Mouse (Mus musculus): ENCODE data around the gene Rai14. TPM values are rescaled to one million over a fixed set of nuclear protein-coding genes. Genes with fewer than 3 reads are reported as not detected.

Rai14 gene
- 1 to 10 TPM; 4.8 to 5.6 TPM for total RNA-seq (2021)

DNA sequence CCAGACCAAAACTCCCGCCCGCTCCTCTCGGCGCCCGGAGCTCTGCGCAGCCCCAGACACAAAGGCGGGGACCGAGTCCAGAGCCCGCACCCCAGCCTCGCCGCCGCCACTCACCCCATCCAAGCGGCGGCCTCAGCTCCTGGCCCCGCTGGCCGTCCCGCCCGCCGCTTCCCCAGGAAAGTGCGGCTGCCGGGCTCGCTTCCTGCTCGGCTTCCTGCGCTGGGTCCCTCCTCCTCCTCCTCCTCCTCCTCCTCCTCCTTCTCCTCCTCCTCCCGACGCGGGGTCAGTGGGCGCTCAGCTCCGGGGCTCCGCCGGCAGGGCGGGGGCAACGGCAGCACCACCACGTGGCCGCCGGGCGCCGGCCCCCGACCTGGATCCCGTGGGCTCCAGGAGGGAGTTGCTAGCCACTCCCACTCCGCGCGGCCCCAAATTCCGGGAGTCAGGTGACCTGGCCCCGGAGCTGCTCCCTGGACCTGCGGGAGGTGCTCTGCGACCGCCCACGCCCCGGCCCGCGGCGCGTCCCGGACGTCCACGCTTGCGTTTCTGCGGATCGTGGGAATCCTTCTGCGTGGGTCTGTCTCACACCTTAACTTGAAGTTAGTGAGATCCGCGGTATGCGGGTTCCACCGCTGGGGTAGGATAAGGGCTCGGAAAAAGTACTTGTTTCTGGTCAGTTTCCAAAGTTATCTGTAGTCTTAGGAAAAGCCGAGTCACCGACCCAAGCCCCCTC lies at the start of gene Rai14:
Rai14 (minus strand) TSS at position 216 of the 730 bp plus-strand sequence.
- peak; percentile 12 to 20 for DNase-seq

DNA sequence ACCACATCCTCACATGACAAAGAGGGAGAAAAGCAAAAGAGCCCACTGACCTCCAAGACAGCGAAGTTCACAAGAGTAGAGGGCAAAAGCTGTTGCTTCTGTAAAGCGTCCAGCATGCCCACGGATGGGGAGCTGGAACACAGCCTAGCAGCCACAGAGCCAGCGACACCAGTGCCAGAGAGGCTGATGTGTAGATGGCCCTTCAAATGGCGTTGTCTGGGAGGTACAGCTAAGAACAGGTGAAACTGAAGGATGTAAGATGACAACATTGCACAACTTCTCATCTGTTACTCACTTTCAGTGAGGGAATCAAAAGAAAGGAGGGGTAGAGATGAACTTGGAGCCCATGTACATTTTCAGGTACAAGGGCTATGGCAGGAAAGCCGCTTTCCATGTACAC lies 47.0 kb upstream of the Rai14 start:
- no peak for DNase-seq

DNA sequence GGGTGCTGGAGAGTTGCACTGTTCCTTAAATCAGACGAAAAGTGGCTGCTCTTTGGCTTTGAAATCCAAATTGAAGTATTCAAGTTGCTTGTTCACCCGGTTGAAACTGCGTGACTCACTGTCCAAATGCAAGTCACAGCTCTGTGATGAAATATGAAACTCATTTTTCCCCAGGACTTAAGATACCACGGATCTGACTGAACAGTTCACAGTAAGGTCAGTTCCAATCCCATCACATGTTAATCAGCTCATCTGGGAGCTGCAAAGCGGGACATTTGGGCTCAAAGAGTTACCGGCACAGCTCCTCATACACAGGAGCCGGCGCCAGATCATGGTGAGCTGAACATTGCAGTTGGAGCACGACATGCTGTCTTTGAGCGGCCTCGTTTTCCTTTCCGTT lies 45.6 kb upstream of the Rai14 start:
- DNase-seq: no peak

DNA sequence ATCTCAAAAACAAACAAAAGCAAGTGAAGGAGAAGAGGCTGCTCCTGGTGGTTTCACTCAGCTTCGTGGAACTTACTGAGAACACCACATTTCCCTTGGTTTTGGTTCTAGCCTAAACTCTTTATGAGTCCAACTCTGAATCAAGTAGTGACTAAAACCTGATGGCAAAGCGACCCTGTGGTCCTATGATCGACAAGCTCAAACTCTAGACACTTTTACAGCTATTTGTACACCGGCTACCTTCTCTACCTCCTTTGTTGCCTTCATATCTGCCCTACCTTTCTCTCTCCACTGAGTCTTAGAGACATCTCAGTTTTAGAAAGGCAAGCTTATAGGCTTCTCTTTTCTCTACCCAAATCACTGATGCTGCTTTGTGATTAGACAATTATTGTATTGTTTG lies 45.0 kb upstream of the Rai14 start:
- no peak for DNase-seq

DNA sequence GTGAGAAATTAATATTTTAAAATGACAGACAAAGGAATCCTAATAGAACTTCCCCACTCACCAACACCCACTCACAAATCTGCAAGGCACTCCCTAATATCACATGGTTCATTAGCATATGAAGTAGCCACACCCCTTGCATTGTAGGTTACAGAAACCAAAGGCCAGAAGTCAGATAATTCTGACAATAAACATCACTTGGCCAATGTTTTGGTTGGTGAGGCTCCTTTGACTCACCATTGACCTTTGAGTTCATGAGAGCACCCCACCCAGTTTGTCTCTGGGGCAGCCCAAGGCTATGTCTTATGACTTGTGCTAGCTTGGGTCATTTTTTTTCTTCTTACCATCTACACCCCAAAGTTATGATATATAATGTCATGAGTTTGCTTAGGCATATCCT lies 44.4 kb upstream of the Rai14 start:
- DNase-seq: no peak

DNA sequence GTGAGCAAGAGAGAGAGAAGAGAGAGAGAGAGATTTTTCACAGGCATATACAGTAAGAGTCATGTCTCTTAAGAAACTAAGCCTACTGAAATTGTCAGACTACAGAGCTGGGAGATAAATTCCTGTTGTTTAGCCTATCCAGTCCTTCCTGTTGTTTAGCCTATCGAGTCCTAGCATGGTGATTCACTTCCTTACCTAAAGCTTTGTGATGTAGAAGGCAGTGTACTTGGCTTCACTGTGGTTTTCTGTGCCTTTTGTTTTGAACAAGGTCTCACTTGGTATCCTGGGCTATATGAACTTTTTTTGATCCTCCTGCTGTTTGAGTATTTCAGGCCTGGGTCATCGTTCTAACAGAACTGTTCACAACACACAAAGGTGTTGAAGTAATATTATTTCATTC lies 36.7 kb upstream of the Rai14 start:
- DNase-seq: no peak

DNA sequence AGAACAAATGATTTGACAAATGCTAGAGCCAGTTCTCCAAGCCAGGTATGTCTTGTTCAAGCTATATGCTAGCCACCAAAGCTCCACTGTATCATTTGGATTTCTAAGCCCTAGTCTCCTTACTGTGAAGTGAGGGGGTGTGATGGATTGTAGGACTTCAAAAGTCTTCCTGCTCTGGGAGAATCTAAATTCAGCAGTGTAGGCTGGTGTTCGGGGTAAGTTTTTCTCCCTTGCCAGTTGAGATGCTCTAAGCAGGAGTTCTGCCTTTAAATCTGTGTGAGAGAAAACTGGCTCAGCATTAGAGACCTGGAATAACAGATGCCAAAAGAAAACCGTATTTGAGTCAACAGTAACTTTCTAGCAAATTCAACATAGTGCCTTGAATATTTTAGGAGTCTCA lies 35.9 kb upstream of the Rai14 start:
- DNase-seq: no peak

DNA sequence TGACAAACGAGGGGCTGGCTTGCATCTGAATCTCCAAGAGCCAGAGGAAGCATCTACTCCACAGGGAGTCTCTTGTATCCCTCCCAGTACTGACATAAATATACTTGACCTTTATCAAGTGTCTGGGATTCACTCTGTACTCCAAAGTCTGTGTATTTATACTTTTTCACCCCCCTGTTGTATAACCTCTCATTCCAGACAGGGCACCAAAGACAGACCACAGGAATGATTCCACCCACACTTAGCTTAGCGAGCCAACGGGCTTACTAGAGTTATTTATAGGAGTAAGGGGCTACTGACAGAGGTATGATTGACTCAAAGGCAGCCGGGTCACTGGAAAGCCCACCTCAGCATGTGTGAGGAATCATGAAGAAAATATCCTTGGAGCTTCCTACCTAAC lies 35.3 kb upstream of the Rai14 start:
- no peak for DNase-seq

DNA sequence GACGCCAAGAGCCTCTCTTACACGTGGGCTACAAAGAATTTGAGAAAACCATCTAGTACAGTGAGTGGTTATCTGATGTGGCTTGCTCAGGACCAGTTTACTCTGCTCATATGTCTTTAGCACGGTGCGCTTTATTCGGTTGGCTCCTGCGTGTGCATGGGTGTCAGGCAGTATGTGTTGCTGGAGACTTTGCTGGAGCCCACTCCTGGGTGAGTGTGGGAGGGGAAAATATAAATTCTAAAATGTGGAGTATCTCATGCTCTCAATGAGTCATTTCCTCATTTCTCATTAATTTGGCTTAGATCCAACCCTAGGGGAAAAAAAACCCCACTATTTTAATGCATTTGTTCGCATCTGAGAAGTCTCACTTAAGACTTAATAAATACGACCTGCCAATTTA lies 33.2 kb upstream of the Rai14 start:
- DNase-seq: no peak

DNA sequence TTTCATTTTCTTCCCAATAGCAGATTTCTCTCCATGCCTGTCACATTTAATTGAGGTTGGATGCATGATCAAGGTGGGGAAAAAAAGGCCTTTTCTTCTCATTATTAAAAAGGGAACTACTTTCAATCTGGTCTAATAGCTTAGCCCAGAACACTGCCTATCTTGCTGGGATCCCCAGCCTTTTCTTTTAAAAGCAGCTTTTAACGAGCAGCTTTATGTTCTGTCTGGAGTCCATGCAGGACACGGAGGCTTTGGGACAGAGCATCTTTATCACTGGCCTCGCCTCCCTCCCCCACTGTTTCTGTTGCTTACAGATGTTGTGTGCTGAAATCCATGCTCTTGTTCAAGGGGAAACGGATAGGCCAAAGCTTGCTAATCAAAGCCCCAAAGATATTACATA lies 32.8 kb upstream of the Rai14 start:
- no peak for DNase-seq

DNA sequence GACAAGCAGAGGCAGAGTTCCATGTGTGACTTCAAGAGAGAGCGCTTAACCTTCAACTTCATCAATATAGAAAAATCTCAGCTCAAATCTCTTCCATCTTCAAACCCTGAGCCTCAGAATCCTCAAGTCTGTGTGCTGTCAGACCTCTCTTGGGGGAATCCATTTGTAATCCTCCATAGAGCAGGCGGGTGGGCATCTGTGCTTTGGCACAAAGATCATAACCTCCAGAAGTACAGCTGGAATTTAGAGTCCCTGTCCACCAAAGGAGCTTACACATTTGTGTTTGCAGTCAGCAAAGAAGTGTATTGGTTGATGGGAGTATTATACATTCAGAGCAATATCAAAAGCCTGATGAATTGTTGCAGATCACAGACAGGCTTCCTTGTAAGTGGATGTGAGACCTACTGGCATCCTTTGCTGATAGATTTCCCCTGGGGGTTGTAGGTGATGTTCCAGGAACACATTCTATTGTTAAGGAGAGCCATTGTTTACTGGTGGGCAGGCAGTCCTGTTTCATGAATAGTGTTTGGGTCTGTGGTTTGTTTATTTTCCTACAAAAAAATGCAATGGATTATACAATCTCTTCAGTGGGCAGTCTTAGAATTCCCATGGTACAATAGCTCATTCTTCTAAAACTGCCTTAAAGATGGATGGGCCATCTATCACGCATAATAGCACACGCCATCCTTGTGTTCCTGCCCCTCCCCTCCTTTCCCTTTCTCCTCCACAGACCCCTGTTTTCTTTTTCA lies 32.1 kb upstream of the Rai14 start:
- DNase-seq: no peak

DNA sequence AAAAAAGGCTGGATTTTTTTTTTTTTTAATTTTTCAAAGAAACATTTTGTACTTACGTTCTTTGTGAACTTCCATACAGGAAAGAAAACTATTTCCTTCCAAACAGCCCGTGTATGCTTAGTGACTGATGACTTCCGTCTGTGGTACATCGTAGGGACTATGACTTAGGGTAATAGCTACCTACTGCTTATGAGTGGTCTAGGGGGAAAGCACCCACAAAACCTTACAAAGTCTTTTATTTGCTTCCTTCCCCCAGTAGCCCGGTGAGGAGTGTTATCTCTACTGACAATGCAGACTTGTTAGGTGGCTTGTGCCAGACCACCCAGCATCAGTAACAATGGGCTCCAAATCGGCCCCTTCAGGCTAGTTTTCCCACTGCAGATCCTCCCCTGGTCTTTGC lies 28.0 kb upstream of the Rai14 start:
- DNase-seq: no peak

DNA sequence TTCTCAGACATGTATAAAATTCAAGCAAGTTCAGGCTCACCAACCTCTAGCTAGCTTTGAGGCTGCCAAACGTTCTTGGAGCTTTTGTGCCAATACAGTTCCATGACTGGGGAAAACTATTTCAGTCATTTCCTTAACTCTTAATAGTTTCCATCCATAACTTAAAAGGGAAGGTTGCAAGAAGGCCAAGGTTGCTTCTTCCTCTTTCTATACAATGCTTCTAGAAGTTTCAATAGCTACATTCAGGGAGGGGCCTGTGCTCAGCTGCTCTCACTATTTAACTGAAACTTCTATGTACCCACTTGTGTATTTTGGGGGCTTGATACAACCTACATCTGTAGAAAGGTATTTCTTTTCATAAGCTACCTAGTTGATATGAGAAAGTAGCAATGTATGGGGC lies 24.9 kb upstream of the Rai14 start:
- DNase-seq: no peak

DNA sequence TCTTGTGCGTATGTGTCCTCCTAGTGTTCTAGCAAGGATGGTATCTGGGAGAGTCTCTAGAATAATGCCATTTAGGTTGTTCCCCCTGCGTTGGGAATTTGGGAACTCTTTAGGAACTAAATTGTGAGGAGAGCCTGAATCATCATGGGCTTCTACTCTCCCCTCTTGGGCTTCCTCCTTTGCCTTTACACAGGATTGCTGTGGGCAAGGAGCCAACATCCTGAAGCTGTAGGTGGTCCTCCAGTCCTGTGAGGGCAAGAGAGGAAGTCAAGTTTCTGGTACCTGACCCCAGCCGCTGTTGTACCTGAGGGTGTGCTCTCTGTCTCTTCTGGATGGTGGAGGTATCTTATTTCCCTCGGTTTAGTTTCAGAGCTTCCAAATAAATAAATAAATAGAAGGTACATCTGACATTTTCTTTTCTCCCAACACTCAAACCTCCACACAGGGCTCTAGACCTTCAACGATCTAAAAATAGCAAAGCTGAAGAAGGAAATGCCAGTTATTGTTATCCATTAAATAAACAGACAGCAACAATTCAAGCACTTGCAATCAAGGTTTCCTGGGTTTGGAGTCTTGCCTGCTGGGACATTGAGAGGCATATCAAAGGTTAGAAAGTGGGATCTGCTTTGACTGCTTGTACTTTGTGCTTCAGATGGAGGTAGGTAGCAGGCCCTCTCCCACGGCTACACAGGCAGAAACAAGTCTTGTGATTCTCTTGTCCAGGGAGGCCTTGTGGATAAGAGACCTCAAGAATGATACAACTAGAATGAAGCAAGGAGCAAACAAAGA lies 24.1 kb upstream of the Rai14 start:
- no peak for DNase-seq

DNA sequence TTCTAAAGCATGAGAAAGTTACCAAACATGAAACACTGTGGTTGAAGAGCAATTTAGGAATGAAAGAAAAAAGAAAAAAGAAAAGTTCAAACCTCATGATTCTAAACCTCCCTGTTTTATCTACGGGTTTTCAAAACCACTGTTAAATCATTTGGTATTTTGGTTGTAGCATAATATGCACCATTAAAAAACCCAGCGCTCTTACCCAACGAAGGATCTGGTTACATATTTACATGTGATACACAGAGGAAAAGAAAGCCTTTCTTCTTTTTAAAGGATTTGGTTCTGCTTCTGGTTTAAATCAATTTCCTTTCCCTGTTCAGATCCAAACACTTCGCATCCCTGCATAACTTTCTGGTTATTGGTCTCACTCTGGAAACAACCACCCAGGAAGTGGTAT lies 21.5 kb upstream of the Rai14 start:
- DNase-seq: no peak

DNA sequence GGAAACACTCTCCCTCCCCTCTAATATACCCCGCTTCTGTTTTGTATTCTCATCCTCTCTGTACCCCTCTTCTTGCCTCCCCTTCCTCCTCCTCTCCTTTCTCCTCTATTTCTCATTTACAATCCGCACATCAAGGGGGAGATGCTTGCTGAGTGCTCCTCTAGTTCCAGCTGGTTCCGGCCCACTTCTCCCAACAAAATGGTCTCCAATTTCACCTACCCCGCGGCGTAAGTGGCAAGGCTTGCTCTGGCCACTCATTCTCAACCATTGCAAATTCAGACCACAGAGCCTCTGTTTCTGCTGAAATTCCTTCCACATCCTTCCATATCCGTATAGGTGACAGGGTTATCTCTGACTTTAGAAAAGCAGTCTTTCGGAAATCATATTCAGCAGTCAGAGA lies 20.8 kb upstream of the Rai14 start:
- DNase-seq: no peak

DNA sequence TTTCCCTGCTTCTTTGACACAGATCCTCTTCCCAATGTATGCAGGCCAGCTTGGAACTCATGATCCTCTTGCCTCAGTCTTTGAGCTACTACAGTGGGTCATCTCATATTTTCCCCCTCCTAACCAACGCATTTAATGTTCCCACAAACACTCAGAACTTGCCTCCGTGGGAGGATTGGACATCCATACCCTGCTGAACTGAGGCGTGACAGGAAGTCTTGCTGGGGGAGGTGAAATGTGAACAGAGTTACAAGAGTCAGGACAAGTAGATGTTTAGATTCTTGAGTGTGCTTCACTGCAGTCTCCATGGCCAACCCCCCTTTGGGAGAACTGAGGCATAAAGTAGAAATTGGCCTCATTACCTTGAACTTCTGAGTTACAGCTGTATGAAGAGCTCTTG lies 17.0 kb upstream of the Rai14 start:
- no peak for DNase-seq

DNA sequence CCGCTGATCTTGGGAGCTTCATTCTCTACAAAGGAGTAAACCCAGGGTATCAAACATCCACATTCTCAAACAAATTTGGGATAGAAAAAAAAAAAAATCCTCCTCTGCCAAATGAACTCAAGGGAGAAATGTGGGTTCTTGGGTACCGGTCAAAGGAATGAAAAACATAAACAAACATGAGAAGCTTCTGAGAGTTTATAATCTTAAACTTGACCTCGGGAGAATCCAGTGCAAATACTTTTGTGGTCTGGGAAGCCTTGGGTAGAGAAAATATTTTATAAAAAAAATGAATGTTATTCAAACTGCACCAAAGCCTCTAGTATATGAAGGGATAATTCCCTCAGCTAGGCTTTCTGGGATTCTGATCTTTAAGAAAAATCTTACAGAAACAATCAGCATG lies 11.8 kb upstream of the Rai14 start:
- DNase-seq: no peak

DNA sequence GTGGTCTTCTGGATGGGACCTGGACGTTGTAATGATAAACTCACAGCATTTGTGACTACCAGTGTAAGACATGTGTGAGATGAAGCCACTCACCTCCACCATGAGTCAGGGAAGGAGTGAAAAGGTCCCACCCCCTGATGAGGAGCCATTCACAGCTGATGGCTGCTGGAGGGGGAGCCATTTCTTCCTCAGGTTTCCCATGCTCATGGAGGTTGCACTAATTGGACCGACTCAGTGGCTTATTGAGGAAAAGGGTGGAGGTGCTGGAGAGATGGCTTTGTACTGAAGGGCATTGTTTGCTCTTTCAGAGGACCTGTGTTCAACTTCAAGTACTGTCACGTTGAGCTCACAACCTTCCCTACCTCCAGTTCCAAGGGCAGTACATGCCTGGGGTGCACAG lies 10.4 kb upstream of the Rai14 start:
- no peak for DNase-seq

DNA sequence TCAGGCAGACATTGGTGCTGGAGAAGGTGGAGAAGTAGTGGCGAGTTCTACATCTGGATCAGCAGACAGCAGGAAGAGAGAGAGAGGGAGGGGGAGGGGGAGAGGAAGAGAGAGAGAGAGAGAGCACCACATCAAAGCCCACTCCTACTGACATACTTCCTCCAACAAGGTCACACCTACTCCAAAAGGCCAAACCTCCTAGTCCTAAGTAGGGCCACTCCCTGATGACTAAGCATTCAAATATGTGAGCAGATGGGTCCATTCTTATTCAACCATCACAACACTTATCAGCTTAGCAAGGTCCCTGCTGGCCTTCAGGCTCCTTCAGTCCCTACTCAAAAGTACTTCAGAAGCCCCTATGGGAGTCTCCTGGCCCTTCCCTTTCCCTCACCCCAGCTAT lies 9.1 kb upstream of the Rai14 start:
- no peak for DNase-seq

DNA sequence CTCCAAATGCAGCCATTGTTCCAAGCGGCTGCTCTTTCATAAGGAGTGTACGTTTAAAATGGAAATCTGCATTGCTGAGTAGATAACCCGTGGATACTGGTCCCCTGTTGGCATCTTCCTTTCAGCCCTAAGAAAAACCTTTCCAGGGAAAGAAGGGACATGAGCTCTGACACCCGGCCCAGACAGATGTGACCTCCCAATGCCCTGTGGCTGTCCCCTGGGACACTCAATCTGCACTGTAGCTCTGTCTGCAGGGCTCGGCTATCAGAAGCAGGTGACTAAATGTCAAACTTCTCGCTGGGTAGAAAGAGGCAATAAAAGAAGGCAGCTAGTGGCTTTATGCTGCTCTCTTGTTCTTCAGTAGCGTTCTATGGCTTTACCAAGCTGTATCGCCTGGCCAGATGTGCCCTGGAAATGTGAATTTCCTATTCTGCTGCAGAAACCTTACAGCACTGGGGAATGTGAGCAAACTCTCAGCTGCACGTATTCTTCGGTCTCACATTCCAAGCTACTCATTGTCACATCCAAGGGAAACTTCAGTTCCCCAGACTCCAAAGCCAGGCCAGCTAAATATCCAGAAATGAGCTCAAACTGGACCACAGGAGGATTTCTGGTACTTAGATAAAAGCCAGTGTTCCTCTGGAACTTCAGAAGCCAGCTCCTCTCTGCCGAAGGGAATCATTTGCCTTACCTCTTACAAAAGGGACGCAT lies 8.4 kb upstream of the Rai14 start:
- DNase-seq: no peak

DNA sequence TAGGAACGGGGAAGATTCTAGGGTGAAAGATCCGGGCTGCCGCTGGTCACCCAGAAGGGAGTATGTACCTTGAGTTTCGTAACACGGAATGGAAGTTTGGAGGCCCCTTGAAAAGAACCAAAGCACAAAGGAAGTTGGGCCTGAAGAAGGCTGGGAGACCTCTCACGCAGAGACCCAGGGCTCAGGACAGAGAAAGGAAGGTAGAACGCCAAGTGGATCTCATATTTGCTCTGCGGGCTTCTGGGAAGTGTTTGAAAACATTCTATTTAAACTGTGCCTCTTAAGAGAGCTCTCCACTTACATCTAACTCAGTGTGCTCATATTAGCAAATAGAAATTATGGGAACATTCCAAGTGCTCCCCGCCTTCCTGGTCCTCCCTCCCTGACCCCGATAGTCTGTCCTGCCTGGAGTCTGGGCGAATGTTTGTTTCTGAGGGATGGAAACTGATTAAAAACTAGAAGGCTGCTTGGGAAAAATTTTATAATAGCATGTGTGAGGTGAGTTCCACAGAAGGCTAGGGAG lies 6.9 kb upstream of the Rai14 start:
- no peak for DNase-seq

DNA sequence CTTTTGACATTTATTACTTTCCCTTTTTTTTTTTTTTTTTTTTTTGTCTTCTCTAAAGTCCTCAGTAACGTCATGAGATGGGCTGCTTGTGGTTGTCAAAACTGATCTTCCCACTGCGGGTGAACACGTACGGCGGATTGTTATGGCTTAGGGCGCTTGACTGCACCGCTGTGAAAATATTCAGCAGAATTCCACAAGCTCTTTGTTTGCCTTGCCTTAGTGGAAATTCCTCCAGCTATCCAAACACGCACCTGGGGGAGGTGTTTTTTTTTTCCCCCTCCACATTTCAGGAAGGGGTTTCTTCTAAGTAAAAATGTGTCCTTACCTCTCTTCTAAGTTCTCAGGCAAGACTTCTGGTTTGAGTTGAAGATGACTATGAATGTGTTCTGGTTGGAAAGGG lies 6.2 kb upstream of the Rai14 start:
- no peak for DNase-seq

All from layer of hippocampus, postnatal 36 days (tissue).